Mouse (Mus musculus) hindbrain, embryonic 10.5 days (tissue): ENCODE results near the gene Shb. TPM values are rescaled to one million over a fixed set of nuclear protein-coding genes. Genes with fewer than 3 reads are reported as not detected.

Experiments used
- DNase-seq: peaks from one replicate; pipeline ENCODE4 v3.0.0-alpha.2; 2017; ENCODE audit warnings: low spot score
- H3K27ac ChIP-seq: fragments of 300-500 bp; sonication (generic); 2 replicates; pipeline ENCODE4 v1.5.1; 2016; ENCODE audit warnings: mild to moderate bottlenecking, moderate library complexity
- H3K27me3 ChIP-seq: fragments of 300-500 bp; sonication (generic); 2 replicates; pipeline ENCODE4 v1.6.1; 2016; ENCODE audit warnings: mild to moderate bottlenecking; ENCODE audit not compliant: poor library complexity, insufficient read depth, severe bottlenecking
- H3K36me3 ChIP-seq: fragments of 300-500 bp; sonication (generic); 2 replicates; pipeline ENCODE4 v1.6.1; 2016; ENCODE audit warnings: mild to moderate bottlenecking, moderate library complexity
- H3K4me1 ChIP-seq: fragments of 300-500 bp; sonication (generic); replicated peaks from 2 replicates; pipeline ENCODE4 v1.6.1; 2016; ENCODE audit warnings: mild to moderate bottlenecking
- H3K4me3 ChIP-seq: fragments of 300-500 bp; sonication (generic); 2 replicates; pipeline ENCODE4 v1.5.1; 2016; ENCODE audit warnings: mild to moderate bottlenecking, moderate library complexity
- H3K9me3 ChIP-seq: fragments of 300-500 bp; sonication (generic); 2 replicates; pipeline ENCODE4 v1.6.1; 2016; ENCODE audit warnings: mild to moderate bottlenecking, moderate library complexity
- WGBS: fragments of 180-500 bp; shearing (Covaris S2); methylation state at CpG from one replicate; pipeline ENCODE4 v1.1.7; 2016; 5-methylcytosine and 5-hydroxymethylcytosine counted together
- polyA plus RNA-seq: library from polyadenylated mRNA; unstranded; fragments of >200 nt; fragmentation: Nextera tagmentation; extraction: Ambion mirVana; gene quantifications from 2 replicates; pipeline ENCODE4 v1.2.1, GENCODE M21; 2016

Shb gene
- polyA plus RNA-seq, 1 experiment from 2014 or later = 3.7 TPM

GRCm38 (mm10) chr4:45434681-45435080 is 97.6 kb downstream of the Shb start:
- no peak for DNase-seq
- 75% methylated on average over 4 of the region's 4 CpGs for WGBS
- Histone ChIP-seq H3K4me1 (peaks cover 77% of the 10 kb centered on the region), H3K4me3 (no peak overlapping the region), H3K9me3 (no peaks in the 10 kb centered on the region), H3K36me3 (no peaks in the 10 kb centered on the region; the same call in 1 of the 2 replicates), H3K27me3 (no peaks in the 10 kb centered on the region), H3K27ac (no peak overlapping the region)

GRCm38 (mm10) chr4:45434071-45434470 is 98.2 kb downstream of the Shb start:
- peak overlapping the region; percentile 24 for H3K27ac ChIP-seq
- H3K4me1 ChIP-seq = peaks cover 76% of the 10 kb centered on the region
- no peak overlapping the region for H3K4me3 ChIP-seq
- H3K27me3 ChIP-seq = no peaks in the 10 kb centered on the region
- 87% methylated on average over 12 of the region's 12 CpGs for WGBS
- no peaks in the 10 kb centered on the region for H3K9me3 ChIP-seq
- DNase-seq = no peak
- no peaks in the 10 kb centered on the region; the same call in 1 of the 2 replicates for H3K36me3 ChIP-seq

GRCm38 (mm10) chr4:45431806-45432205 is 100.5 kb downstream of the Shb start:
- H3K9me3 ChIP-seq = no peaks in the 10 kb centered on the region
- no peak overlapping the region for H3K4me3 ChIP-seq
- no peak for DNase-seq
- no peaks in the 10 kb centered on the region; the same call in 1 of the 2 replicates for H3K36me3 ChIP-seq
- H3K4me1 ChIP-seq = peaks cover 76% of the 10 kb centered on the region
- 89% methylated on average over 3 of the region's 3 CpGs for WGBS
- no peak overlapping the region for H3K27ac ChIP-seq
- H3K27me3 ChIP-seq = 0 out of 2 replicates have a peak, but pooled peaks cover 3% of the 10 kb centered on the region

GRCm38 (mm10) chr4:45431316-45431715 is 101.0 kb downstream of the Shb start:
- Histone ChIP-seq H3K36me3 (no peaks in the 10 kb centered on the region; the same call in 1 of the 2 replicates), H3K27me3 (0 out of 2 replicates have a peak, but pooled peaks cover 3% of the 10 kb centered on the region), H3K4me3 (no peak overlapping the region), H3K27ac (no peak overlapping the region), H3K4me1 (peaks cover 76% of the 10 kb centered on the region), H3K9me3 (no peaks in the 10 kb centered on the region)
- 89% methylated on average over 3 of the region's 3 CpGs for WGBS
- DNase-seq = no peak

GRCm38 (mm10) chr4:45429451-45429850 is 102.8 kb downstream of the Shb start:
- H3K36me3 ChIP-seq = no peaks in the 10 kb centered on the region; the same call in 1 of the 2 replicates
- H3K27ac ChIP-seq = no peak overlapping the region
- DNase-seq = no peak
- H3K27me3 ChIP-seq = peaks cover 8% of the 10 kb centered on the region; the same call in 1 of the 2 replicates
- no peaks in the 10 kb centered on the region for H3K9me3 ChIP-seq
- 79% methylated on average over 7 of the region's 7 CpGs for WGBS
- H3K4me3 ChIP-seq = no peak overlapping the region
- H3K4me1 ChIP-seq = peaks cover 65% of the 10 kb centered on the region

- H3K4me1 ChIP-seq = peaks cover 55% of the 10 kb centered on the region
- peaks cover 8% of the 10 kb centered on the region; the same call in 1 of the 2 replicates for H3K27me3 ChIP-seq
- H3K36me3 ChIP-seq = no peaks in the 10 kb centered on the region; the same call in 1 of the 2 replicates
- H3K9me3 ChIP-seq = no peaks in the 10 kb centered on the region
- H3K4me3 ChIP-seq = no peak overlapping the region
- 62% methylated on average over 13 of the region's 13 CpGs for WGBS
- H3K27ac ChIP-seq = peak overlapping the region; percentile 19; the same call in 1 of the 2 replicates
- DNase-seq = peak; percentile 34
Measured at GRCm38 (mm10) chr4:45426724-45427457, 105.4 kb downstream of the Shb start.

- H3K4me3 ChIP-seq = no peak overlapping the region
- no peak for DNase-seq
- no peaks in the 10 kb centered on the region for H3K36me3 ChIP-seq
- WGBS = 26% methylated on average over 8 of the region's 8 CpGs
- H3K9me3 ChIP-seq = no peaks in the 10 kb centered on the region
- H3K4me1 ChIP-seq = peaks cover 67% of the 10 kb centered on the region
- H3K27ac ChIP-seq = peak overlapping the region; percentile 19
- H3K27me3 ChIP-seq = peaks cover 13% of the 10 kb centered on the region; the same call in 1 of the 2 replicates
Measured at GRCm38 (mm10) chr4:45423406-45423805, 108.9 kb downstream of the Shb start.

- no peak for DNase-seq
- Histone ChIP-seq H3K27me3 (peaks cover 10% of the 10 kb centered on the region; the same call in 1 of the 2 replicates), H3K9me3 (no peaks in the 10 kb centered on the region), H3K4me1 (peaks cover 67% of the 10 kb centered on the region), H3K36me3 (no peaks in the 10 kb centered on the region), H3K27ac (0 out of 2 replicates have a peak overlapping the region, but pooled peaks have one; percentile 23), H3K4me3 (no peak overlapping the region)
- WGBS = 85% methylated on average over 10 of the region's 10 CpGs
Measured at GRCm38 (mm10) chr4:45422640-45423039, 109.6 kb downstream of the Shb start.

GRCm38 (mm10) chr4:45421519-45422260 is 110.6 kb downstream of the Shb start:
- Histone ChIP-seq H3K4me1 (peaks cover 58% of the 10 kb centered on the region), H3K36me3 (no peaks in the 10 kb centered on the region), H3K9me3 (no peaks in the 10 kb centered on the region), H3K27ac (0 out of 2 replicates have a peak overlapping the region, but pooled peaks have one; percentile 30), H3K4me3 (no peak overlapping the region), H3K27me3 (peaks cover 13% of the 10 kb centered on the region; the same call in 1 of the 2 replicates)
- 72% methylated on average over 11 of the region's 11 CpGs for WGBS
- no peak for DNase-seq

GRCm38 (mm10) chr4:45420733-45421132 is 111.5 kb downstream of the Shb start:
- Histone ChIP-seq H3K4me3 (no peak overlapping the region), H3K27me3 (peaks cover 20% of the 10 kb centered on the region), H3K27ac (no peak overlapping the region), H3K9me3 (no peaks in the 10 kb centered on the region), H3K36me3 (no peaks in the 10 kb centered on the region), H3K4me1 (peaks cover 49% of the 10 kb centered on the region)
- WGBS = 45% methylated on average over 3 of the region's 3 CpGs
- no peak for DNase-seq

- peaks cover 43% of the 10 kb centered on the region for H3K4me1 ChIP-seq
- H3K27ac ChIP-seq = no peak overlapping the region
- 80% methylated on average over 4 of the region's 4 CpGs for WGBS
Measured at GRCm38 (mm10) chr4:45419051-45419450, 113.2 kb downstream of the Shb start.

GRCm38 (mm10) chr4:45418229-45418950 is 113.9 kb downstream of the Shb start:
- H3K4me3 ChIP-seq = no peak overlapping the region
- 25% methylated on average over 11 of the region's 11 CpGs for WGBS
- H3K27me3 ChIP-seq = peaks cover 26% of the 10 kb centered on the region
- peak; percentile 79 for DNase-seq
- H3K4me1 ChIP-seq = peaks cover 37% of the 10 kb centered on the region
- no peaks in the 10 kb centered on the region for H3K9me3 ChIP-seq
- H3K27ac ChIP-seq = peak overlapping the region; percentile 62
- H3K36me3 ChIP-seq = no peaks in the 10 kb centered on the region

More at GRCm38 (mm10) chr4:45419051-45419450, 113.2 kb downstream of the Shb start:
- Histone ChIP-seq H3K27me3 (peaks cover 23% of the 10 kb centered on the region), H3K4me3 (no peak overlapping the region), H3K36me3 (no peaks in the 10 kb centered on the region), H3K9me3 (no peaks in the 10 kb centered on the region)
- DNase-seq = no peak
